Mouse (Mus musculus) forebrain, embryonic 11.5 days (tissue): ENCODE data around the gene Cdc37. TPM values are rescaled to one million over a fixed set of nuclear protein-coding genes. Genes with fewer than 3 reads are reported as not detected.

Experiments
- ATAC-seq: fragments of 200-750 bp; cut with Nextera tagmentation; replicated peaks from 2 replicates; pipeline ENCODE4 v1.8.0; 2017; ENCODE audit warnings: moderate TSS enrichment; ENCODE audit not compliant: low FRiP score
- DNase-seq: peaks from one replicate; pipeline ENCODE4 v3.0.0-alpha.2; 2017; ENCODE audit warnings: low spot score
- H3K27ac ChIP-seq: fragments of 300-500 bp; sonication (generic); 2 replicates; pipeline ENCODE4 v1.5.1; 2014; ENCODE audit warnings: low read depth, low read length
- H3K27me3 ChIP-seq: fragments of 300-500 bp; sonication (generic); 2 replicates; pipeline ENCODE4 v1.6.1; 2014; ENCODE audit warnings: mild to moderate bottlenecking, low read length, mixed read lengths; ENCODE audit not compliant: control insufficient read depth, insufficient read depth
- H3K36me3 ChIP-seq: fragments of 300-500 bp; sonication (generic); 2 replicates; pipeline ENCODE4 v1.6.1; 2014; ENCODE audit warnings: mild to moderate bottlenecking, low read length, moderate library complexity, mixed read lengths; ENCODE audit not compliant: control insufficient read depth, insufficient read depth
- H3K4me1 ChIP-seq: fragments of 300-500 bp; sonication (generic); replicated peaks from 2 replicates; pipeline ENCODE4 v1.6.1; 2014; ENCODE audit warnings: low read length, mixed read lengths; ENCODE audit not compliant: control insufficient read depth, insufficient read depth
- H3K4me2 ChIP-seq: fragments of 300-500 bp; sonication (generic); 2 replicates; pipeline ENCODE4 v1.6.1; 2014; ENCODE audit warnings: low read depth, mild to moderate bottlenecking, low read length, moderate library complexity, mixed read lengths; ENCODE audit not compliant: severe bottlenecking
- H3K4me3 ChIP-seq: fragments of 300-500 bp; sonication (generic); 2 replicates; pipeline ENCODE4 v1.5.1; 2014; ENCODE audit warnings: low read depth, low read length
- H3K9ac ChIP-seq: fragments of 300-500 bp; sonication (generic); 2 replicates; pipeline ENCODE4 v1.6.1; 2014; ENCODE audit warnings: low read length
- H3K9me3 ChIP-seq: fragments of 300-500 bp; sonication (generic); 2 replicates; pipeline ENCODE4 v1.6.1; 2016; ENCODE audit warnings: low read length, mixed read lengths; ENCODE audit not compliant: control insufficient read depth
- WGBS: fragments of 180-500 bp; shearing (Covaris S2); extraction: QIAGEN DNeasy Blood & Tissue Kit; methylation state at CpG from one replicate; pipeline ENCODE4 v1.1.7; 2014; 5-methylcytosine and 5-hydroxymethylcytosine counted together
- polyA plus RNA-seq: library from polyadenylated mRNA; unstranded; fragments of >200 nt; fragmentation: Nextera tagmentation; extraction: Ambion mirVana; gene quantifications from 2 replicates; pipeline ENCODE4 v1.2.1, GENCODE M21; 2014

The Cdc37 gene
- polyA plus RNA-seq, 1 experiment from 2014 or later = 300 TPM

DNA sequence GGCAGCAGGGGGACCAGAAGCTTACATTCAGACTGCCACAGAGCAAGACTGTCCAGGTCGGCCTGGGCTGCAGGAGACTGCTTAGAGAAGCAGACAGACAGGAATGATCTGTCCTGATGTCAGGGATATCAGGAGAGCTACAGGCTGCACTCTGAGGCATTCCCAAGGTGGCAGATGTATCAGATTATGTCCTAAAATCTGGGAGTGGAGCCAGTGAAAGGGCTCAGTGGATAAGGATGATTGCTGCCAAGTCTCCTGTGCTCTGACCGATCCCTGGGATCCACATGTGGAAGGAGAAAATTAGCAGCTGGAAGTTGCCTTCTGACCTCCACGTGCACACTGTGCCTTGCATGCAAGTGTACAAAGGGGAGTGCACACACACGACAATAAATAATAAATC lies 30.6 kb upstream of the Cdc37 start:
- DNase-seq (no peak), ATAC-seq (no peak)
- H3K9ac ChIP-seq = no peak overlapping the region
- no peak overlapping the region for H3K27ac ChIP-seq
- H3K4me1 ChIP-seq = peaks cover 5% of the 10 kb centered on the region; the same call in 1 of the 2 replicates
- H3K36me3 ChIP-seq = no peaks in the 10 kb centered on the region
- H3K4me2 ChIP-seq = no peak overlapping the region
- 65% methylated on average over 4 of the region's 4 CpGs for WGBS
- no peaks in the 10 kb centered on the region for H3K9me3 ChIP-seq
- H3K27me3 ChIP-seq = peaks cover 18% of the 10 kb centered on the region
- H3K4me3 ChIP-seq = no peak overlapping the region

DNA sequence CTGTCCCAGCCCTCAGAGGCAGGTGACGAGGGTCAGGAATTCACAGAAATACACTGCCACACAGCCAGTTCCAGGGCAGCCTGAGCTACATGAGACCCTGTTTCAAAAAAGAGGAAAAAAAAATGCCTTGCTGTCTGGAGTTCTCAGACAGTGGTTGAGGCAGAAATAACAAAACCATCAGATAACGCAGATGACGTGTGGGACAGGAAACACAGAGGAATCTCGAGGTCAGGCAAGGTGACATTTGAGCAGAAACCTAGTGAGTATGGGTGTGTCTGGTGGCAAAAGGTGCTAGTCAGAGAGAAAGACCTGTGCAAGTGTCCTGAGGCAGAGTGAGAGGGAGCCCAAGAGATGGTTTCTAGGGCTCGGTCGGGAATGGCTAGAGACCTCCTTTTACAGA lies 22.6 kb upstream of the Cdc37 start:
- no peaks in the 10 kb centered on the region for H3K9me3 ChIP-seq
- peaks cover 3% of the 10 kb centered on the region; the same call in 1 of the 2 replicates for H3K4me1 ChIP-seq
- DNase-seq = no peak
- no peak overlapping the region for H3K4me3 ChIP-seq
- H3K9ac ChIP-seq = no peak overlapping the region
- no peaks in the 10 kb centered on the region for H3K36me3 ChIP-seq
- peaks cover under 1% of the 10 kb centered on the region for H3K27me3 ChIP-seq
- 73% methylated on average over 6 of the region's 6 CpGs for WGBS
- no peak overlapping the region for H3K27ac ChIP-seq
- ATAC-seq = no peak
- H3K4me2 ChIP-seq = no peak overlapping the region

DNA sequence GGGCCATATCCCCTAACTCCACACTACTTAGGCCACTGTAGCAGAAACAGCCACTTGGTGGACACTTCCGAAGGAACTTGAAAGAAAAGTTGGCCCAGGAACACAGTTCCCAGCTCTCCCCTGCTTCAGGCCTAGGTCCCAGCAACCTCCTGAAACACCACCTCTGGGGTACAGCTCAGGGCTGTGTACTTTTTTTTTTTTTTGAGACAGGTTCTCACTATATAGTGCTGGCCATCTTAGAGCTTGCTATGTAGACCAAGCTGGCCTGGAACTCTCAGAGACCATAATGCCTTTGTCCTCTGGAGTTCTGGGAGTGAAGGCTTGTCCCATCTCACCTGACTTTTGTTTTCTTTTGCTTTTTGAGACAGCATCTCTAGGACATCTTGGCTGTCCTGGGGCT lies 19.4 kb upstream of the Cdc37 start:
- Histone ChIP-seq H3K9ac (no peak overlapping the region), H3K27me3 (peaks cover 33% of the 10 kb centered on the region), H3K4me1 (peaks cover 15% of the 10 kb centered on the region), H3K36me3 (no peaks in the 10 kb centered on the region), H3K4me3 (no peak overlapping the region), H3K9me3 (no peaks in the 10 kb centered on the region), H3K4me2 (no peak overlapping the region), H3K27ac (no peak overlapping the region)
- DNase-seq (no peak), ATAC-seq (no peak)
- WGBS = 33% methylated on average over 1 of the region's 1 CpGs

DNA sequence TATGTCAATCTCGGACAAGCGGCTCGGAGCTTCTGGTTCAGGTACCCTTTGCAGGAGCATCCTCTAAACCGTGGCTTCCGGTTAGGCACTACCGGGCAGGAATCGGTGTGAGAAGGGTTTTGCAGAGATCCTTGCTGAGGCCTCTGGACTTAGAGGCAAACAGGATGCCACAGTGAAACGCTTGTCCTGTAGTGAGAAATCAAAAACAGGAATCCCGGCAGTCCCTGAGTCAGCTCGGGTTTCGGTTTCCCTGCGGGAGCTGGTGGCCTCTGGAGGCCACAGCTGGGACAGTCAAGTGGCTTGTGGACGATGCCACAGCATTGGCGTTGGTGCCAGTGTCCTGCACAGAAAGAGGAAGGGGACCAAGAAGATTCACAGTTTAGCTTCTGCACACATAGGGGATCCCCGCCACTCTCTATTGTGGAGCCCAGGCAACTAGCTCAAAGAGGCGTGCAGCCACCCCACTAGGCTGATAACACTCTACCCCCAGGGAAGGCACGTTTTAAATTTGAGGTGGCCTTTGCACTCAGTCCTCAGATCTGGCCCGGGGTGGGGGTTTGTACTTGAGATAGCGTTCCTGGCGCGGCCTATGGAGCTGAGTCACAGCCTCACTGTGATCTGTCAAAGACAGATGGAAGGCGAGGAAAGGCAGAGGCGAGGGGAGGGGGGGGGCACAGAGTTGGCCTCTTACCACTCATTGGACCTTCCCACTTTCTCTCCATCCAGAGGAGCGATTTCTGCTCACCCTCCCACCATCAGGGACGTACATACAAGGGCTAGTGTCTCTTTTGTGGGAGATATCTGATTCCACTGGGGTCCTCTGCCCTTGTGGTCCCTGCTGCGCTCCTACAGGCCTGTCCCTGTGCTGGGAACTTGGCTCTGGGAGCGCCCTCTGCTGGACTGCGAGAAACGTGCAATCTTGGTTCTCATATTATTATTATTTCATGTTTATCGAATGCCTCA lies 18.7 kb upstream of the Cdc37 start:
- Histone ChIP-seq H3K4me2 (peak overlapping the region; percentile 26), H3K9me3 (no peaks in the 10 kb centered on the region), H3K4me1 (peaks cover 17% of the 10 kb centered on the region), H3K4me3 (no peak overlapping the region), H3K9ac (peak overlapping the region; percentile 16; the same call in 1 of the 2 replicates), H3K27me3 (peaks cover 40% of the 10 kb centered on the region), H3K27ac (no peak overlapping the region), H3K36me3 (no peaks in the 10 kb centered on the region)
- ATAC-seq = peak; percentile 69; the same call in 1 of the 2 replicates
- 12% methylated on average over 30 of the region's 30 CpGs for WGBS
- peak; percentile 89 for DNase-seq

DNA sequence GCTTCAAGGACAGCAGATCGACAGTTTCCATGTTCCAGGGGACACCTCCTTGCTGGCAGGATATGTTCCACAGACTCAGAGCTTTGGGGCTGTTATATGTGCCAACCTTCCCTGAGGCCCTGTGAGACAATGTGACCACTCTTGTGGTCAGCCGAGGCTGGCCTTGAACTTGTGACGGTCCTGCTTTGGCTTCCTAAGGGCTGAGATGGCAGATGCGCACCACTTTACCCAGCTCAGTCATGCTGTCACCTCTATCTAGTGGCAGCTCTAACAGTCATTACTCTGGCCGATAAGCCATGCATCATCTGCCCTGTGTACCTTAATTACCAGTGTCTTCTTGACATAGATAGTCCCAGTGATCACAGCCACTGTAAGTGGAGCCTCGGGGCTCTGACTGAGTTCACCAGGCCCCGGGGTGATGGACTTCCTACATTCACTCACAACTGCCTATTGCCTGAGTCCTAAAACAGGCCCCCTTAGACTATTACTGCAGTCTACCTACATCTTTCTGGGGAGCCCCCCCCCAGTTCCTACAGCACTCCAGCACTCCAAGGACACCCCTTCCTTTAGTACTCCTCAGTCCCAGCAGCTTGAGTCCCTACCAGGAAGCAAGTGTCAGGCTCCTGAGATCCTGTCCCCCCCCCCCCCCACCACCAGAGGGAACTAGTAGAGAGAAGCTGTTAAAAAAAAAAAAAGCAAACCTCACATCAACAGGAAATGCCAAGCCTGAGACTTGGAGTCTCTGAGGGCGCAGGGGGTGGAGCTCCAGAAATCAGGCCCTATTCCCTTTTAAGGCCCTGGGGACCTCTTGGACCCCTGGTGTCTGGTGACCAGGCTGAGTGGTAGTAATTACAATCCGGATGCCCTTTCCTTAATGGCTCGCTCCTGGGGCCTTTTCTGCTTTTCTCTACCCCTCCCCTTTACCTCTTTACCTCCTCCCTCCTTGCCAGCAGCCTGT lies 17.6 kb upstream of the Cdc37 start:
- no peak for DNase-seq
- no peaks in the 10 kb centered on the region for H3K9me3 ChIP-seq
- ATAC-seq = no peak
- H3K27me3 ChIP-seq = peaks cover 47% of the 10 kb centered on the region
- H3K4me3 ChIP-seq = no peak overlapping the region
- H3K4me1 ChIP-seq = peaks cover 17% of the 10 kb centered on the region
- H3K4me2 ChIP-seq = peak overlapping the region; percentile 26; the same call in 1 of the 2 replicates
- H3K27ac ChIP-seq = no peak overlapping the region
- WGBS = 65% methylated on average over 10 of the region's 10 CpGs
- no peaks in the 10 kb centered on the region for H3K36me3 ChIP-seq
- no peak overlapping the region for H3K9ac ChIP-seq

DNA sequence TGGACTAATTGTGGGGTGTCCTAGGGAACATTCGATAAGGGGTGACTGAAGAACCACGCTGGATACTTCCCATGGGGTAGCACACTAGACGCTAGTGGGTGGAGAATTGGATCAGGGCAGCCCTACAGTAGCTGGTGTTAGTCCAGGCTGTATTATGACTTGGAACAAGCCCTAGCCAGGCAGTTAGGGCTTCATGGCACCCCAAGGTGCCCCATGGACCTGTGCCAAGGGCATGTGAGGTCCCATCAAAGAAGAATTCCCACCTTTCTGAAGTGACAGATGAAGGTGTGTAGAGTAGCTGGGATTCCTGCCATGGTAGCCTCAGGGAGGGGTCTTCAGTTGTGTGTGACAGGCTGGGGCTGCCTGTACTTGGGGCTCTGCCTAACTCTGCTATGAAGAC lies 16.7 kb upstream of the Cdc37 start:
- WGBS = 38% methylated on average over 3 of the region's 3 CpGs
- Histone ChIP-seq H3K9me3 (no peaks in the 10 kb centered on the region), H3K36me3 (no peaks in the 10 kb centered on the region), H3K4me3 (peak overlapping the region; percentile 34; the same call in 1 of the 2 replicates), H3K9ac (no peak overlapping the region), H3K27ac (no peak overlapping the region), H3K27me3 (peaks cover 53% of the 10 kb centered on the region), H3K4me1 (peaks cover 17% of the 10 kb centered on the region), H3K4me2 (no peak overlapping the region; the same call in 1 of the 2 replicates)
- DNase-seq (no peak), ATAC-seq (no peak)

DNA sequence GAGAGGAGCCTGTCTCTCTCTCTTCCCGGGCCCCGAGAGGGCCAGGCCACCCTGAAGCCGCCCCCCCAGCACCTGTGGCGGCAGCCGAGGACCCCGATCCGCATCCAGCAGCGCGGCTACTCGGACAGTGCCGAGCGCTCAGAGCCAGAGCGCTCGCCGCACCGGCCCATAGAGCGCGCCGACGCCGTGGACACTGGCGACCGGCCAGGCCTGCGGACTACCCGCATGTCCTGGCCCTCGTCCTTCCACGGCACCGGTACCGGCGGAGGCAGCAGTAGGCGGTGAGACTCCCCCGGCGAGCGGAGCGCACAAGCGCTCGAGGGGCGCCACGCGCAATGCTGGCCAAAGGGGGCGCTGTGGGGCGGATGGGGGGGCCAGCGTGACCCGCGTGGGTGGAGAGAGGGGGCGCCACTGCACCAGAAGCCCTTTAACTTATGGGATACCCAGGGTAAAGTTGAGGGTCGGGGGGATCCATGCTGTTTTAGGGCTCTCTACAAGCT lies 16.2 kb upstream of the Cdc37 start:
- H3K4me3 ChIP-seq = peak overlapping the region; percentile 34
- 2% methylated on average over 47 of the region's 47 CpGs for WGBS
- no peak overlapping the region for H3K9ac ChIP-seq
- H3K27me3 ChIP-seq = peaks cover 54% of the 10 kb centered on the region
- H3K9me3 ChIP-seq = no peaks in the 10 kb centered on the region
- no peaks in the 10 kb centered on the region for H3K36me3 ChIP-seq
- peak; percentile 65 for DNase-seq
- H3K4me2 ChIP-seq = peak overlapping the region; percentile 57
- H3K4me1 ChIP-seq = peaks cover 17% of the 10 kb centered on the region
- ATAC-seq = no peak
- no peak overlapping the region for H3K27ac ChIP-seq
